Comparison of ENCODE assay signal across 17 mouse cellular contexts in genomic region chr8:90642392-90642791, GRCm38 (mm10).
A peak's percentile ranks its signal among the peaks of the same experiment; 100 is the strongest.
DNase-seq lines count a peak whose midpoint lies in the region; ATAC-seq and TF ChIP-seq lines count a peak whose summit lies in the region.
"Had no signal": no experiment of that assay in that cellular context is flagged by ENCODE, and none has a peak within 500 bp of the region (broad histone marks: within the 10 kb centered on the region; RNA-seq: fewer than 3 reads in every experiment).

No protein-coding gene starts in this region.

- H3K4me2 ChIP-seq in midbrain, embryonic 14.5 days (ENCODE audit: low read length): no peak overlapping the region
- H3K4me2 ChIP-seq: intestine, embryonic 15.5 days; neural tube, embryonic 13.5 days had no signal

- H3K36me3 ChIP-seq in midbrain, embryonic 14.5 days (ENCODE audit: control insufficient read depth, insufficient read depth, low read length): no peaks in the 10 kb centered on the region
- H3K36me3 ChIP-seq: intestine, embryonic 15.5 days; neural tube, embryonic 13.5 days had no signal

- peak; percentile 63 for DNase-seq in heart, adult 11 months
- DNase-seq in heart, postnatal 4 days: no peak
- DNase-seq in kidney, postnatal 4 days: peak; percentile 13 to 14
- no peak for DNase-seq in kidney, adult 11 months
- peak; percentile 74 for DNase-seq in brain, embryonic 14.5 days (ENCODE audit: low read depth)
- DNase-seq in midbrain, embryonic 14.5 days: peak; percentile 68
- DNase-seq in thymus, postnatal 25 days: no peak
- DNase-seq: adrenal gland, postnatal 25 days; cerebellum, adult 9-11 months; gastrocnemius, postnatal 36 days; heart, postnatal 14 days; kidney, adult 9 months; kidney, postnatal 36 days had no signal

- no peaks in the 10 kb centered on the region for H3K27me3 ChIP-seq in midbrain, embryonic 14.5 days (ENCODE audit: control insufficient read depth, insufficient read depth, low read length)
- H3K27me3 ChIP-seq: intestine, embryonic 15.5 days; neural tube, embryonic 13.5 days had no signal

- TF ChIP-seq POLR2A in brain, embryonic 14.5 days (IDR thresholded peaks at IDR 0.05; ENCODE audit: borderline replicate concordance, extremely low read depth, insufficient read depth, insufficient read length, poor library complexity, severe bottlenecking): no peak

- no peak for TF ChIP-seq CTCF in brain, embryonic 14.5 days (IDR thresholded peaks at IDR 0.05; ENCODE audit: borderline replicate concordance, extremely low read depth, insufficient read depth, insufficient read length)

- no peak overlapping the region for H3K4me3 ChIP-seq in midbrain, embryonic 14.5 days (replicated peaks; ENCODE audit: low read depth, low read length)
- H3K4me3 ChIP-seq: intestine, embryonic 15.5 days; neural tube, embryonic 13.5 days had no signal

- ATAC-seq in midbrain, embryonic 14.5 days (ENCODE audit: low FRiP score, low TSS enrichment): no peak
- ATAC-seq: hindbrain, embryonic 16.5 days; intestine, embryonic 15.5 days; lung, postnatal 0 days had no signal

- no peaks in the 10 kb centered on the region for H3K4me1 ChIP-seq in midbrain, embryonic 14.5 days (ENCODE audit: control insufficient read depth, insufficient read depth, low read length)
- H3K4me1 ChIP-seq: intestine, embryonic 15.5 days had no signal

- H3K9ac ChIP-seq in midbrain, embryonic 14.5 days (replicated peaks; ENCODE audit: low read length): no peak overlapping the region
- H3K9ac ChIP-seq: intestine, embryonic 15.5 days; neural tube, embryonic 13.5 days had no signal

- no peaks in the 10 kb centered on the region for H3K9me3 ChIP-seq in midbrain, embryonic 14.5 days (ENCODE audit: control insufficient read depth, low read length)
- H3K9me3 ChIP-seq: intestine, embryonic 15.5 days; neural tube, embryonic 13.5 days had no signal

- no peak overlapping the region for H3K27ac ChIP-seq in midbrain, embryonic 14.5 days (replicated peaks; ENCODE audit: low read depth, low read length)
- H3K27ac ChIP-seq: intestine, embryonic 15.5 days; neural tube, embryonic 13.5 days had no signal

- 27% methylated on average over 6 of the region's 6 CpGs for WGBS in midbrain, embryonic 14.5 days

Comparison
In these comparisons a context has a peak if more than half of its experiments do, and no peak if none do; other contexts are left out.
1. DNase-seq: peak in heart, adult 11 months (single experiment), kidney, postnatal 4 days (2 of 2), brain, embryonic 14.5 days (single experiment) and midbrain, embryonic 14.5 days (single experiment); none in heart, postnatal 4 days (single experiment), kidney, adult 11 months (single experiment) and thymus, postnatal 25 days (single experiment).